Mouse (Mus musculus): ENCODE measurements at regions not wholly inside any gene's neighbourhood (a gene's known extent, or its start where the extent isn't known, plus 50 kb on each side); places are given as distances from the start of the nearest gene placed in this dataset.

- Histone ChIP-seq H3K4me1 (ENCODE audit: control insufficient read depth in 1 of 2, insufficient read depth in 2 of 2) (peaks cover 14 to 25% of the 10 kb centered on the region in 2 experiments), H3K9me3 (replicated peaks; ENCODE audit: low read length) (peaks cover 7% of the 10 kb centered on the region), H3K27ac (ENCODE audit: insufficient read depth, low read depth) (no peak overlapping the region), H3K9ac (ENCODE audit: insufficient read depth, low read depth) (no peak overlapping the region), H3K4me3 (replicated peaks in 1 of 3; ENCODE audit: low read depth in 2 of 3, low read length in 2 of 3, poor library complexity in 1 of 3) (no peak overlapping the region), H3K27me3 (replicated peaks) (no peaks in the 10 kb centered on the region), H3K36me3 (replicated peaks in 1 of 2; ENCODE audit: control insufficient read depth in 1 of 2, insufficient read depth in 1 of 2, low read length in 1 of 2) (no peaks in the 10 kb centered on the region), H3K4me2 (ENCODE audit: insufficient read depth, low read depth, poor library complexity, severe bottlenecking) (no peak overlapping the region), H3K79me2 (replicated peaks; ENCODE audit: control insufficient read depth, extremely low read depth, insufficient read depth, poor library complexity, severe bottlenecking) (no peaks in the 10 kb centered on the region)
- dilution Hi-C loops (cut with MboI; ENCODE audit: extremely low pct_ligation_motif_present, extremely low pct_unique_long_range_greater_than_20kb, low sequenced_read_pairs) (no loop called here), in situ Hi-C loops (cut with MboI; ENCODE audit: low pct_ligation_motif_present, low pct_unique_long_range_greater_than_20kb, low sequenced_read_pairs) (loop anchor here (25.0 kb wide), 1 partner anchor 251 kb away; no protein-coding TSS in a partner anchor)
- no peak for DNase-seq (ENCODE audit: extremely low read depth)
- no peak for TF ChIP-seq KAT2A (IDR thresholded peaks at IDR 0.05; ENCODE audit: insufficient replicate concordance, low read length)
These were observed 113.3 kb upstream of the Zfp217 start for GRCm38 (mm10) chr2:170261191-170261590.

- TF ChIP-seq EP300 (IDR thresholded peaks at IDR 0.05; ENCODE audit: low read length) = peak; percentile 69
- 0 out of 2 replicates have a peak, but pooled peaks have one; percentile 20 for TF ChIP-seq RCOR1 (conservative IDR thresholded peaks at IDR 0.05; ENCODE audit: low read depth, low read length)
- TF ChIP-seq MAFK (IDR thresholded peaks at IDR 0.05; ENCODE audit: insufficient replicate concordance, low read length) = no peak
- TF ChIP-seq BHLHE40 (IDR thresholded peaks at IDR 0.05; ENCODE audit: low read depth, low read length) = peak; percentile 63
- TF ChIP-seq MEF2A (IDR thresholded peaks at IDR 0.05; ENCODE audit: borderline replicate concordance, low read depth, low read length) = peak; percentile 21; the same call in 1 of the 2 replicates
- TF ChIP-seq IRF4 (IDR thresholded peaks at IDR 0.05; ENCODE audit: low read depth, low read length) = peak; percentile 59; the same call in 1 of the 2 replicates
- in situ Hi-C loops (cut with MboI; ENCODE audit: low pct_ligation_motif_present, low pct_unique_long_range_greater_than_20kb, low sequenced_read_pairs) (loop anchor here (25.0 kb wide), 1 partner anchor 252 kb away; no protein-coding TSS in a partner anchor), dilution Hi-C loops (cut with MboI; ENCODE audit: extremely low pct_ligation_motif_present, extremely low pct_unique_long_range_greater_than_20kb, low sequenced_read_pairs) (no loop called here)
- Histone ChIP-seq H3K4me2 (ENCODE audit: insufficient read depth, low read depth, poor library complexity, severe bottlenecking) (no peak overlapping the region), H3K27ac (ENCODE audit: insufficient read depth, low read depth) (no peak overlapping the region), H3K9me3 (replicated peaks; ENCODE audit: low read length) (peaks cover 10% of the 10 kb centered on the region), H3K9ac (ENCODE audit: insufficient read depth, low read depth) (no peak overlapping the region), H3K4me1 (ENCODE audit: control insufficient read depth in 1 of 2, insufficient read depth in 2 of 2) (peaks cover 18 to 25% of the 10 kb centered on the region in 2 experiments), H3K36me3 (replicated peaks in 1 of 2; ENCODE audit: control insufficient read depth in 1 of 2, insufficient read depth in 1 of 2, low read length in 1 of 2) (peaks cover 0 to 3% of the 10 kb centered on the region in 2 experiments), H3K27me3 (replicated peaks) (no peaks in the 10 kb centered on the region), H3K79me2 (replicated peaks; ENCODE audit: control insufficient read depth, extremely low read depth, insufficient read depth, poor library complexity, severe bottlenecking) (no peaks in the 10 kb centered on the region), H3K4me3 (replicated peaks in 1 of 3; ENCODE audit: low read depth in 2 of 3, low read length in 2 of 3, poor library complexity in 1 of 3) (no peak overlapping the region)
- DNase-seq (ENCODE audit: extremely low read depth) = peak; percentile 39
These were observed 112.0 kb upstream of the Zfp217 start for GRCm38 (mm10) chr2:170259662-170260457.

- Histone ChIP-seq H3K4me2 (ENCODE audit: insufficient read depth, low read depth, poor library complexity, severe bottlenecking) (no peak overlapping the region), H3K4me3 (replicated peaks in 1 of 3; ENCODE audit: low read depth in 2 of 3, low read length in 2 of 3, poor library complexity in 1 of 3) (no peak overlapping the region), H3K9ac (ENCODE audit: insufficient read depth, low read depth) (no peak overlapping the region), H3K36me3 (replicated peaks in 1 of 2; ENCODE audit: control insufficient read depth in 1 of 2, insufficient read depth in 1 of 2, low read length in 1 of 2) (peaks cover 0 to 3% of the 10 kb centered on the region in 2 experiments), H3K27ac (ENCODE audit: insufficient read depth, low read depth) (no peak overlapping the region), H3K4me1 (ENCODE audit: control insufficient read depth in 1 of 2, insufficient read depth in 2 of 2) (peaks cover 19 to 35% of the 10 kb centered on the region in 2 experiments), H3K27me3 (replicated peaks) (no peaks in the 10 kb centered on the region), H3K79me2 (replicated peaks; ENCODE audit: control insufficient read depth, extremely low read depth, insufficient read depth, poor library complexity, severe bottlenecking) (no peaks in the 10 kb centered on the region), H3K9me3 (replicated peaks; ENCODE audit: low read length) (peaks cover 10% of the 10 kb centered on the region)
- in situ Hi-C loops (cut with MboI; ENCODE audit: low pct_ligation_motif_present, low pct_unique_long_range_greater_than_20kb, low sequenced_read_pairs) = loop anchor here (25.0 kb wide), 1 partner anchor 254 kb away; no protein-coding TSS in a partner anchor
- DNase-seq (ENCODE audit: extremely low read depth) = no peak
- dilution Hi-C loops (cut with MboI; ENCODE audit: extremely low pct_ligation_motif_present, extremely low pct_unique_long_range_greater_than_20kb, low sequenced_read_pairs) = no loop called here
- TF ChIP-seq MXI1 (IDR thresholded peaks at IDR 0.05; ENCODE audit: low read depth, low read length) (no peak), ZKSCAN1 (IDR thresholded peaks at IDR 0.05; ENCODE audit: borderline replicate concordance, low read depth, low read length) (no peak), RAD21 (IDR thresholded peaks at IDR 0.05; ENCODE audit: low read depth, low read length) (no peak), POLR2A (IDR thresholded peaks at IDR 0.05; ENCODE audit: low read depth, low read length) (no peak), JUN (IDR thresholded peaks at IDR 0.05; ENCODE audit: insufficient read depth, low read depth, low read length) (no peak), MAFK (IDR thresholded peaks at IDR 0.05; ENCODE audit: insufficient replicate concordance, low read length) (no peak), CHD2 (IDR thresholded peaks at IDR 0.05; ENCODE audit: low read length) (no peak), CTCF (conservative IDR thresholded peaks at IDR 0.05 in 1 of 2, IDR thresholded peaks at IDR 0.05 in 1 of 2; ENCODE audit: low read depth in 2 of 2, low read length in 2 of 2) (no peak), ZMIZ1 (IDR thresholded peaks at IDR 0.05; ENCODE audit: low read depth, low read length) (no peak), NRF1 (IDR thresholded peaks at IDR 0.05; ENCODE audit: low read depth, low read length) (no peak), EP300 (IDR thresholded peaks at IDR 0.05; ENCODE audit: low read length) (no peak), ZC3H11A (IDR thresholded peaks at IDR 0.05; ENCODE audit: low read depth, low read length) (no peak)
These were observed 110.5 kb upstream of the Zfp217 start for GRCm38 (mm10) chr2:170258367-170258766.
